Comparison of ENCODE assay signal across 17 mouse cellular contexts in the genomic region with DNA sequence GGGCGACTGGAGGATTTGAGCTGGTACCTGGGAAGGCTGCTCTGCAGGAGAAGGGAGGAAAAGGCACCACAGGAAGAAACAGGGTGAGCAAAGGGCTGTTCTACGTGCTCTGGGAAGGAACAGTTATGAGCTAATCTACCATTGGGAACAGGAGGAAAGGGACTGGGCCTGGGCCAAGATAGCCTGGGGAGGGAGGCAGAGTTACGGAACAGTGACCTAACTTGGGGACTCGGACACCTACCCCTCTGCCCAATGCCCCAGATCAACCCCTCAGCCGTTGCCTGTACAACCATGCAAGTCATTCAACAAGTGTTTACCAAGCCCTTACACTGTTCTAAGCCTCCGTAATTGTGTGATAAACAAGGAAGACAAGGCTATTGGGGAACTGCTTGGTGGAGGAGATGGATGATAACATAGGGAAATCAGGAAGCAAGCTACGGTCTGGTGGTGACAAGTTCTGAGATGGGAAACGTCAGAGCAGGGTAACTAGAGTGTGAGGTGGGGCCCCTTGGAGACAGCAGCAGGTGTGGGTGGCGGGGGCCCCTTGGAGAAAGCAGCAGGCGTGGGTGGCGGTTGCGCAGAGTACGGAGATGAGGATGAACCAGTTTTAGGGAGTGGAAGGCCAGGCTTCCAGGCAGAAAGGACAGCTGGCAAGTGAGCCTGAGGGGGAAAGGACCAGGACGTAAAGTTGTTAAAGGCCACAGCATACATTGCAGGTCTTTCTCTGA. TPM values are rescaled to one million over a fixed set of nuclear protein-coding genes. Genes with fewer than 3 reads are reported as not detected.
DNase-seq lines count a peak whose midpoint lies in the region; ATAC-seq and TF ChIP-seq lines count a peak whose summit lies in the region.
"Had no signal": no experiment of that assay in that cellular context is flagged by ENCODE, and none has a peak within 500 bp of the region (broad histone marks: within the 10 kb centered on the region; RNA-seq: fewer than 3 reads in every experiment).

No protein-coding gene starts in this region.

- TF ChIP-seq EP300 in heart, postnatal 0 days (IDR thresholded peaks at IDR 0.05; ENCODE audit: low read depth): no peak

- no peaks in the 10 kb centered on the region for H3K27me3 ChIP-seq in heart, embryonic 12.5 days (replicated peaks)
- H3K27me3 ChIP-seq in liver, embryonic 13.5 days: no peaks in the 10 kb centered on the region
- H3K27me3 ChIP-seq in liver, embryonic 11.5 days (replicated peaks; ENCODE audit: control insufficient read depth, insufficient read depth, low read length): no peaks in the 10 kb centered on the region
- H3K27me3 ChIP-seq in heart, postnatal 0 days (ENCODE audit: control insufficient read depth, insufficient read depth, low read length): no peaks in the 10 kb centered on the region
- H3K27me3 ChIP-seq: embryonic facial prominence, embryonic 12.5 days; kidney, embryonic 15.5 days; stomach, embryonic 15.5 days had no signal

- no peak overlapping the region for H3K4me2 ChIP-seq in heart, embryonic 12.5 days
- no peak overlapping the region for H3K4me2 ChIP-seq in liver, embryonic 13.5 days
- no peak overlapping the region for H3K4me2 ChIP-seq in liver, embryonic 11.5 days
- H3K4me2 ChIP-seq in heart, postnatal 0 days (ENCODE audit: low read depth, low read length): no peak overlapping the region; the same call in 1 of the 2 replicates
- H3K4me2 ChIP-seq: embryonic facial prominence, embryonic 12.5 days; kidney, embryonic 15.5 days; stomach, embryonic 15.5 days had no signal

- WGBS in heart, embryonic 12.5 days: 59% methylated on average over 14 of the region's 14 CpGs
- 48% methylated on average over 14 of the region's 14 CpGs for WGBS in liver, embryonic 13.5 days (ENCODE audit: insufficient replicate concordance)
- 60% methylated on average over 14 of the region's 14 CpGs for WGBS in liver, embryonic 11.5 days
- 53% methylated on average over 14 of the region's 14 CpGs for WGBS in heart, postnatal 0 days

- H3K27ac ChIP-seq in heart, embryonic 12.5 days (ENCODE audit: poor library complexity, severe bottlenecking): no peak overlapping the region
- H3K27ac ChIP-seq in liver, embryonic 13.5 days: peak overlapping the region; percentile 64
- no peak overlapping the region for H3K27ac ChIP-seq in liver, embryonic 11.5 days (ENCODE audit: low read depth, low read length)
- H3K27ac ChIP-seq in heart, postnatal 0 days (ENCODE audit: low read depth): peak overlapping the region; percentile 36; the same call in 1 of the 2 replicates
- H3K27ac ChIP-seq: embryonic facial prominence, embryonic 12.5 days; gastrocnemius, adult 2 months; hindbrain, embryonic 10.5 days; kidney, embryonic 15.5 days; midbrain, embryonic 10.5 days; stomach, embryonic 15.5 days had no signal

- no peak for TF ChIP-seq CTCF in heart, postnatal 0 days (IDR thresholded peaks at IDR 0.05; ENCODE audit: low read depth)

- H3K36me3 ChIP-seq in heart, embryonic 12.5 days: no peaks in the 10 kb centered on the region
- H3K36me3 ChIP-seq in liver, embryonic 13.5 days: no peaks in the 10 kb centered on the region
- H3K36me3 ChIP-seq in liver, embryonic 11.5 days (ENCODE audit: control insufficient read depth, insufficient read depth, low read length): no peaks in the 10 kb centered on the region
- no peaks in the 10 kb centered on the region for H3K36me3 ChIP-seq in heart, postnatal 0 days (replicated peaks; ENCODE audit: control insufficient read depth, insufficient read depth, low read length)
- H3K36me3 ChIP-seq: embryonic facial prominence, embryonic 12.5 days; hindbrain, embryonic 10.5 days; kidney, embryonic 15.5 days; midbrain, embryonic 10.5 days; stomach, embryonic 15.5 days had no signal

- H3K9ac ChIP-seq in heart, embryonic 12.5 days: no peak overlapping the region
- H3K9ac ChIP-seq in liver, embryonic 13.5 days: no peak overlapping the region
- no peak overlapping the region for H3K9ac ChIP-seq in liver, embryonic 11.5 days (ENCODE audit: low read depth, low read length)
- H3K9ac ChIP-seq in heart, postnatal 0 days (replicated peaks; ENCODE audit: low read depth, low read length): no peak overlapping the region
- H3K9ac ChIP-seq: embryonic facial prominence, embryonic 12.5 days; forebrain, postnatal 0 days; kidney, embryonic 15.5 days; stomach, embryonic 15.5 days had no signal

- peaks cover 21% of the 10 kb centered on the region for H3K4me1 ChIP-seq in heart, embryonic 12.5 days (replicated peaks)
- peaks cover 21% of the 10 kb centered on the region for H3K4me1 ChIP-seq in liver, embryonic 13.5 days (replicated peaks)
- 0 out of 2 replicates have a peak, but pooled peaks cover 8% of the 10 kb centered on the region for H3K4me1 ChIP-seq in liver, embryonic 11.5 days (replicated peaks; ENCODE audit: control insufficient read depth, insufficient read depth, low read length)
- peaks cover 19% of the 10 kb centered on the region for H3K4me1 ChIP-seq in heart, postnatal 0 days (ENCODE audit: control insufficient read depth, insufficient read depth)
- H3K4me1 ChIP-seq: embryonic facial prominence, embryonic 12.5 days; hindbrain, embryonic 10.5 days; kidney, embryonic 15.5 days; midbrain, embryonic 10.5 days; stomach, embryonic 15.5 days had no signal

- no peak overlapping the region for H3K4me3 ChIP-seq in heart, embryonic 12.5 days
- no peak overlapping the region for H3K4me3 ChIP-seq in liver, embryonic 13.5 days (replicated peaks)
- no peak overlapping the region for H3K4me3 ChIP-seq in liver, embryonic 11.5 days (ENCODE audit: low read depth, low read length)
- no peak overlapping the region for H3K4me3 ChIP-seq in heart, postnatal 0 days (ENCODE audit: low read depth, low read length)
- H3K4me3 ChIP-seq: embryonic facial prominence, embryonic 12.5 days; gastrocnemius, adult 2 months; hindbrain, embryonic 10.5 days; kidney, embryonic 15.5 days; midbrain, embryonic 10.5 days; stomach, embryonic 15.5 days had no signal

- no peaks in the 10 kb centered on the region for H3K9me3 ChIP-seq in heart, embryonic 12.5 days (replicated peaks)
- no peaks in the 10 kb centered on the region for H3K9me3 ChIP-seq in liver, embryonic 13.5 days (replicated peaks)
- H3K9me3 ChIP-seq in liver, embryonic 11.5 days (ENCODE audit: control insufficient read depth, low read length): no peaks in the 10 kb centered on the region
- no peaks in the 10 kb centered on the region for H3K9me3 ChIP-seq in heart, postnatal 0 days (replicated peaks; ENCODE audit: control insufficient read depth, low read length)
- H3K9me3 ChIP-seq: embryonic facial prominence, embryonic 12.5 days; hindbrain, embryonic 10.5 days; kidney, embryonic 15.5 days; midbrain, embryonic 10.5 days; stomach, embryonic 15.5 days had no signal

- no peak for DNase-seq in heart, adult 9 months (ENCODE audit: low spot score in 2 of 2)
- no peak for DNase-seq in liver, embryonic 13.5 days
- DNase-seq in liver, embryonic 11.5 days (ENCODE audit: low spot score): no peak
- peak; percentile 92 for DNase-seq in adipocyte (ENCODE audit: low spot score)
- DNase-seq in heart, postnatal 0 days (ENCODE audit: low spot score): no peak
- DNase-seq in spleen, postnatal 36 days (ENCODE audit: low spot score in 2 of 2): no peak
- DNase-seq in spleen, postnatal 4 days (ENCODE audit: low spot score in 2 of 2): no peak
- DNase-seq: cerebellum, postnatal 25 days; forebrain, postnatal 0 days; gastrocnemius, adult 2 months; lung, postnatal 10 days had no signal

- peak; percentile 29; the same call in 1 of the 2 replicates for ATAC-seq in heart, embryonic 12.5 days (ENCODE audit: insufficient number of reproducible peaks, low FRiP score)
- ATAC-seq in liver, embryonic 13.5 days (ENCODE audit: low read depth): no peak
- no peak for ATAC-seq in liver, embryonic 11.5 days (replicated peaks; ENCODE audit: low FRiP score)
- ATAC-seq in heart, postnatal 0 days (ENCODE audit: insufficient read depth, low read depth): peak; percentile 37; the same call in 1 of the 2 replicates
- ATAC-seq: forebrain, postnatal 0 days had no signal

RNA-seq across cellular contexts. Expression of gene Itgae, which starts 18.7 kb away (rescaled TPM):
- polyA plus RNA-seq in heart, embryonic 12.5 days (2016; fragmentation: Nextera tagmentation; extraction: Ambion mirVana): 0.17 and 0.19 TPM in 2 replicates
- polyA plus RNA-seq in liver, embryonic 13.5 days (2015; fragmentation: Nextera tagmentation; extraction: Ambion mirVana): 0.12 TPM in 2 replicates
- polyA plus RNA-seq in liver, embryonic 11.5 days (2014; fragmentation: Nextera tagmentation; extraction: Ambion mirVana): 0.43 and 0.60 TPM in 2 replicates
- total RNA-seq in heart, postnatal 0 days (2014; rRNA removed; ENCODE audit: low replicate concordance): 0.58 TPM in 1 of 2 replicates, not detected in the other
- polyA plus RNA-seq in heart, postnatal 0 days (2015; fragmentation: Nextera tagmentation; extraction: Ambion mirVana): 0.04 and 0.12 TPM in 2 replicates

RNA-seq across cellular contexts. Expression of gene Haspin, which starts 29.0 kb away (rescaled TPM):
- 13.9 and 14.4 TPM in 2 replicates for polyA plus RNA-seq in heart, embryonic 12.5 days (2016; fragmentation: Nextera tagmentation; extraction: Ambion mirVana)
- polyA plus RNA-seq in liver, embryonic 13.5 days (2015; fragmentation: Nextera tagmentation; extraction: Ambion mirVana): 13.8 and 15.6 TPM in 2 replicates
- 24.2 and 25.1 TPM in 2 replicates for polyA plus RNA-seq in liver, embryonic 11.5 days (2014; fragmentation: Nextera tagmentation; extraction: Ambion mirVana)
- 2.4 and 6.0 TPM in 2 replicates for total RNA-seq in heart, postnatal 0 days (2014; rRNA removed; ENCODE audit: low replicate concordance)
- 3.0 and 4.0 TPM in 2 replicates for polyA plus RNA-seq in heart, postnatal 0 days (2015; fragmentation: Nextera tagmentation; extraction: Ambion mirVana)

RNA-seq across cellular contexts. Expression of gene P2rx5, which starts 51.2 kb away (rescaled TPM):
- 1.8 and 2.2 TPM in 2 replicates for polyA plus RNA-seq in heart, embryonic 12.5 days (2016; fragmentation: Nextera tagmentation; extraction: Ambion mirVana)
- 0.19 and 0.20 TPM in 2 replicates for polyA plus RNA-seq in liver, embryonic 13.5 days (2015; fragmentation: Nextera tagmentation; extraction: Ambion mirVana)
- 0.62 and 0.68 TPM in 2 replicates for polyA plus RNA-seq in liver, embryonic 11.5 days (2014; fragmentation: Nextera tagmentation; extraction: Ambion mirVana)
- total RNA-seq in heart, postnatal 0 days (2014; rRNA removed; ENCODE audit: low replicate concordance): 2.0 and 4.3 TPM in 2 replicates
- polyA plus RNA-seq in heart, postnatal 0 days (2015; fragmentation: Nextera tagmentation; extraction: Ambion mirVana): 1.6 and 1.7 TPM in 2 replicates

Comparison
In these comparisons a context has a peak if more than half of its experiments do, and no peak if none do; other contexts are left out.
1. H3K27ac ChIP-seq: peak in liver, embryonic 13.5 days (single experiment) and heart, postnatal 0 days (single experiment); none in heart, embryonic 12.5 days (single experiment) and liver, embryonic 11.5 days (single experiment).
2. ATAC-seq: peak in heart, embryonic 12.5 days (single experiment) and heart, postnatal 0 days (single experiment); none in liver, embryonic 13.5 days (single experiment) and liver, embryonic 11.5 days (single experiment).